Mouse (Mus musculus): ENCODE results near the gene Mrps18b. TPM values are rescaled to one million over a fixed set of nuclear protein-coding genes. Genes with fewer than 3 reads are reported as not detected.

The Mrps18b gene
- polyA plus RNA-seq, 1 experiment: 104 TPM

GRCm38 (mm10) chr17:35896781-35897643, 19.2 kb downstream of the Mrps18b start, which contains the start of gene 2310061I04Rik:
TSS of gene 2310061I04Rik (minus strand) at chr17:35897431.
- TF ChIP-seq TCF12 (IDR thresholded peaks at IDR 0.05; ENCODE audit: insufficient read depth, poor library complexity, severe bottlenecking) (no peak), POLR2AphosphoS2 (IDR thresholded peaks at IDR 0.05; ENCODE audit: insufficient read length, low read depth) (peak; percentile 88), POLR2A (IDR thresholded peaks at IDR 0.05; ENCODE audit: insufficient read length, low read depth) (peak; percentile 56), REST (IDR thresholded peaks at IDR 0.05; ENCODE audit: insufficient read depth, insufficient read length) (no peak), CEBPB (IDR thresholded peaks at IDR 0.05; ENCODE audit: insufficient read depth, poor library complexity, severe bottlenecking) (no peak), SRF (IDR thresholded peaks at IDR 0.05; ENCODE audit: control insufficient read depth, insufficient read length, low read depth) (no peak), MAX (IDR thresholded peaks at IDR 0.05; ENCODE audit: low read depth) (no peak), E2F4 (IDR thresholded peaks at IDR 0.05; ENCODE audit: insufficient read depth) (no peak), USF1 (IDR thresholded peaks at IDR 0.05; ENCODE audit: low read depth) (no peak), MYOG (IDR thresholded peaks at IDR 0.05; ENCODE audit: control insufficient read depth in 1 of 3, insufficient read depth in 1 of 3, insufficient read length in 2 of 3, low read depth in 2 of 3) (no peak)
- peaks cover 7% of the 10 kb centered on the region for H3K36me3 ChIP-seq (ENCODE audit: control insufficient read depth, insufficient read depth)
- no peaks in the 10 kb centered on the region for H3K27me3 ChIP-seq (ENCODE audit: control insufficient read depth, insufficient read depth, insufficient read length)
- H3K4me3 ChIP-seq: peak within 1 kb of the TSS; percentile 30
- H3ac ChIP-seq (ENCODE audit: control insufficient read depth, insufficient read length): peak within 1 kb of the TSS; percentile 76
- H3K79me2 ChIP-seq (ENCODE audit: control insufficient read depth, insufficient read depth): peaks cover 5% of the 10 kb centered on the region
- peak within 1 kb of the TSS; percentile 83 for H3K4me2 ChIP-seq (ENCODE audit: low read depth)

- peaks cover 36% of the 10 kb centered on the region for H3K36me3 ChIP-seq (ENCODE audit: control insufficient read depth, insufficient read depth)
- TF ChIP-seq SRF (IDR thresholded peaks at IDR 0.05; ENCODE audit: control insufficient read depth, insufficient read length, low read depth) (no peak), USF1 (IDR thresholded peaks at IDR 0.05; ENCODE audit: low read depth) (no peak), MAX (IDR thresholded peaks at IDR 0.05; ENCODE audit: low read depth) (no peak), POLR2A (IDR thresholded peaks at IDR 0.05; ENCODE audit: insufficient read length, low read depth) (no peak), TCF12 (IDR thresholded peaks at IDR 0.05; ENCODE audit: insufficient read depth, poor library complexity, severe bottlenecking) (no peak)
- no peak overlapping the region for H3ac ChIP-seq (ENCODE audit: control insufficient read depth, insufficient read length)
- no peaks in the 10 kb centered on the region for H3K79me2 ChIP-seq (ENCODE audit: control insufficient read depth, insufficient read depth)
- no peak overlapping the region for H3K4me2 ChIP-seq (ENCODE audit: low read depth)
- H3K4me3 ChIP-seq: no peak overlapping the region
- H3K27me3 ChIP-seq (ENCODE audit: control insufficient read depth, insufficient read depth, insufficient read length): no peaks in the 10 kb centered on the region
Observed at GRCm38 (mm10) chr17:35887725-35888124, 28.5 kb downstream of the Mrps18b start.

GRCm38 (mm10) chr17:35883777-35884176, 32.4 kb downstream of the Mrps18b start:
- H3K27me3 ChIP-seq (ENCODE audit: control insufficient read depth, insufficient read depth, insufficient read length): no peaks in the 10 kb centered on the region
- TF ChIP-seq MYOG (IDR thresholded peaks at IDR 0.05; ENCODE audit: control insufficient read depth in 1 of 3, insufficient read depth in 1 of 3, insufficient read length in 2 of 3, low read depth in 2 of 3): no peak
- TF ChIP-seq CEBPB (IDR thresholded peaks at IDR 0.05; ENCODE audit: insufficient read depth, poor library complexity, severe bottlenecking): no peak
- no peak for TF ChIP-seq E2F4 (IDR thresholded peaks at IDR 0.05; ENCODE audit: insufficient read depth)
- TF ChIP-seq SRF (IDR thresholded peaks at IDR 0.05; ENCODE audit: control insufficient read depth, insufficient read length, low read depth): no peak
- no peak for TF ChIP-seq TCF12 (IDR thresholded peaks at IDR 0.05; ENCODE audit: insufficient read depth, poor library complexity, severe bottlenecking)
- no peak for TF ChIP-seq MAX (IDR thresholded peaks at IDR 0.05; ENCODE audit: low read depth)
- TF ChIP-seq POLR2A (IDR thresholded peaks at IDR 0.05; ENCODE audit: insufficient read length, low read depth): no peak
- TF ChIP-seq USF1 (IDR thresholded peaks at IDR 0.05; ENCODE audit: low read depth): no peak
- TF ChIP-seq REST (IDR thresholded peaks at IDR 0.05; ENCODE audit: insufficient read depth, insufficient read length): no peak
- no peak overlapping the region for H3K4me3 ChIP-seq
- peaks cover 12% of the 10 kb centered on the region for H3K36me3 ChIP-seq (ENCODE audit: control insufficient read depth, insufficient read depth)
- peaks cover 10% of the 10 kb centered on the region for H3K79me2 ChIP-seq (ENCODE audit: control insufficient read depth, insufficient read depth)
- H3ac ChIP-seq (ENCODE audit: control insufficient read depth, insufficient read length): no peak overlapping the region
- H3K4me2 ChIP-seq (ENCODE audit: low read depth): no peak overlapping the region

- Histone ChIP-seq H3K79me2 (ENCODE audit: control insufficient read depth, insufficient read depth) (peaks cover 10% of the 10 kb centered on the region), H3K4me2 (ENCODE audit: low read depth) (no peak overlapping the region), H3K27me3 (ENCODE audit: control insufficient read depth, insufficient read depth, insufficient read length) (no peaks in the 10 kb centered on the region), H3ac (ENCODE audit: control insufficient read depth, insufficient read length) (no peak overlapping the region), H3K36me3 (ENCODE audit: control insufficient read depth, insufficient read depth) (peaks cover 7% of the 10 kb centered on the region), H3K4me3 (no peak overlapping the region)
- TF ChIP-seq MAX (IDR thresholded peaks at IDR 0.05; ENCODE audit: low read depth) (no peak), REST (IDR thresholded peaks at IDR 0.05; ENCODE audit: insufficient read depth, insufficient read length) (no peak), POLR2A (IDR thresholded peaks at IDR 0.05; ENCODE audit: insufficient read length, low read depth) (no peak), USF1 (IDR thresholded peaks at IDR 0.05; ENCODE audit: low read depth) (no peak), MYOG (IDR thresholded peaks at IDR 0.05; ENCODE audit: control insufficient read depth in 1 of 3, insufficient read depth in 1 of 3, insufficient read length in 2 of 3, low read depth in 2 of 3) (no peak)
Observed at GRCm38 (mm10) chr17:35882924-35883323, 33.3 kb downstream of the Mrps18b start.

GRCm38 (mm10) chr17:35879245-35880057, 36.7 kb downstream of the Mrps18b start, which contains the start of gene Dhx16:
TSS of gene Dhx16 (plus strand) at chr17:35879819.
- peak within 1 kb of the TSS; percentile 98 for H3K4me2 ChIP-seq (ENCODE audit: low read depth)
- peaks cover 13% of the 10 kb centered on the region for H3K36me3 ChIP-seq (ENCODE audit: control insufficient read depth, insufficient read depth)
- peak within 1 kb of the TSS; percentile 44 for H3K4me3 ChIP-seq
- H3ac ChIP-seq (ENCODE audit: control insufficient read depth, insufficient read length): peak within 1 kb of the TSS; percentile 67
- peaks cover 16% of the 10 kb centered on the region for H3K79me2 ChIP-seq (ENCODE audit: control insufficient read depth, insufficient read depth)
- H3K27me3 ChIP-seq (ENCODE audit: control insufficient read depth, insufficient read depth, insufficient read length): no peaks in the 10 kb centered on the region
- TF ChIP-seq TCF3 (IDR thresholded peaks at IDR 0.05; ENCODE audit: insufficient read length, low read depth) (peak; percentile 0), E2F4 (IDR thresholded peaks at IDR 0.05; ENCODE audit: insufficient read depth) (no peak), USF1 (IDR thresholded peaks at IDR 0.05; ENCODE audit: low read depth) (no peak), POLR2AphosphoS2 (IDR thresholded peaks at IDR 0.05; ENCODE audit: insufficient read length, low read depth) (peak; percentile 88), POLR2A (IDR thresholded peaks at IDR 0.05; ENCODE audit: insufficient read length, low read depth) (peak; percentile 69), CEBPB (IDR thresholded peaks at IDR 0.05; ENCODE audit: insufficient read depth, poor library complexity, severe bottlenecking) (no peak), SRF (IDR thresholded peaks at IDR 0.05; ENCODE audit: control insufficient read depth, insufficient read length, low read depth) (peak; percentile 38), MYOG (IDR thresholded peaks at IDR 0.05; ENCODE audit: control insufficient read depth in 1 of 3, insufficient read depth in 1 of 3, insufficient read length in 2 of 3, low read depth in 2 of 3) (peak in 2 of 3 experiments; percentile 2 to 17), REST (IDR thresholded peaks at IDR 0.05; ENCODE audit: insufficient read depth, insufficient read length) (no peak), TCF12 (IDR thresholded peaks at IDR 0.05; ENCODE audit: insufficient read depth, poor library complexity, severe bottlenecking) (no peak), MYOD1 (IDR thresholded peaks at IDR 0.05; ENCODE audit: control insufficient read depth in 1 of 3, insufficient read length in 2 of 3, low read depth in 2 of 3) (no peak), MAX (IDR thresholded peaks at IDR 0.05; ENCODE audit: low read depth) (no peak)

All from myocyte (in vitro differentiated cells).